Mouse (Mus musculus): ENCODE measurements around the gene Slc8a1.

The Slc8a1 gene

DNA sequence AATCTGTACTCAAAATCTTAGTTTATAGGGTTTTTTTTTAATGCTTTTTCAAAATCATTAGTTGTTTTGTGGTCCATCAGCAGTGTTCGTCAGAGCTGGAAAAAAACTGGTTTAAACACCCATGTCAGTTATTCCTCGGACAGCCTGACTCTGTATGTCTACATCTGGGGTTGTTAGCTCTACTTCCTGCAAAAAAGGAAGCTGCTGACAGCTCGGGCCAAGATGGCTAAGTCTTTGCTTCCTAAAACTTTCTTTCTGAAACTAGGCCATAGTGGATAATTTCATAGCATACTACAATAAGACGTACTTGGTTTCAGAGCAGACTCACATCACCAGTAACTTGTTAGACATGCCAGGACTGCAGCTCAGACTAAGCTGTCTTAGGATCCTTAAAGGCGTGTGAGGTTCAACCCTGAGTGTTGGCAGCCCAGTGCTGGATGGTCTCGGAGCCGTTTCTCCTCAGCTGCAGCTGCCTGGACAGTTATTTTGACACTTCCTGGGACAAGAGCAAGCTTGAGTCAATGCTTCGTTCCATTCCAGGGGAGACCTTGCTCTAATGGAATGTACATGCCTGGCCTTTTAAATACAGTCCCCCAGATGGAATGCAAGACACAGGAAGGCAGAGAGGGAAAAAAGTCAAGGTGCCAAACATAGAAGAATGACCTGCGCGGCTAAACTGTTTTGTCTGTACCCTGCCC lies 158.3 kb downstream of the Slc8a1 start:
- intact Hi-C loops (cut with DNase I): no loop called here

GRCm38 (mm10) chr17:81576893-81577292 lies 161.3 kb downstream of the Slc8a1 start:
- intact Hi-C loops (cut with DNase I): no loop called here

GRCm38 (mm10) chr17:81565634-81566372 lies 172.4 kb downstream of the Slc8a1 start:
- intact Hi-C loops (cut with DNase I): no loop called here

- intact Hi-C loops (cut with DNase I): no loop called here
Observed at GRCm38 (mm10) chr17:81554052-81554734, 184.0 kb downstream of the Slc8a1 start.

GRCm38 (mm10) chr17:81551856-81552635 lies 186.1 kb downstream of the Slc8a1 start:
- intact Hi-C loops (cut with DNase I): no loop called here

DNA sequence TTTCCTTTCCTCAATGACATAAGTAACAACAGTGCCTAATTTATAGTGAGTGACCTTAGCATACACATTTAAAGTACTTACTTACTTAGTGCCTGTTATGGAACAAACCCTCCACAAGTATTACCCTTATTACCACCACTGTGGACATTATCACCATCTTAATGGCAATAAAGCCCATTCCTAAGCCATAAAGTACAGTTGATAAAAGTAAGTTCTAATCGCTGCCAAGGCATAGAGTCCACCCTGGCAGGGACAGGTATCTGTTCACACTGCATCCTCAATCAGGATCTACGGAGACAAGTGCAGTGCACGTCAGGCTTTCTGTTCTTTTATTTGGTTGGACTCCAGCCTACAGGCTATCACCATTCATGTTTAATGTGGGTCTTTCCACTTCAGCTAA lies 187.3 kb downstream of the Slc8a1 start:
- intact Hi-C loops (cut with DNase I): no loop called here

- intact Hi-C loops (cut with DNase I): no loop called here
Observed at GRCm38 (mm10) chr17:81548016-81548415, 190.2 kb downstream of the Slc8a1 start.

GRCm38 (mm10) chr17:81546525-81546924 lies 191.7 kb downstream of the Slc8a1 start:
- intact Hi-C loops (cut with DNase I): no loop called here

GRCm38 (mm10) chr17:81546012-81546411 lies 192.2 kb downstream of the Slc8a1 start:
- intact Hi-C loops (cut with DNase I): no loop called here

DNA sequence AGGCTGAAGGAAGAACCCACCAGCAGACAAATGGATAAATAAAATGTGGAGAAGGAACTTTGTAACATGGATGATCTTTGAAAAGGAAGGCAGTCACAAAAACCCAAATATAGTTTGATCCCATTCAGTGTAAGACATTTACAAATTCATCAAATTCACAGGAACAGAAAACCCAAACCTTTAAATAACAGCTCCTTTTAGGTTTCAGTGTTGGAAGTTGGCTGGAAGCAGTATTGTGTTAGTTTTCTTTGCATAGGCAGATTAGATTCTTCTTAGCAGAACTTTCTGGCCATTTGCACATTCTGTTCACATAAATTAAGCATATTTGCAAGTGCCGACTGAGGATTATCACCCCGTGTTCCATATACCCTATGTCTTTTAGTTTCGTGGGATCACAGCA lies 193.3 kb downstream of the Slc8a1 start:
- intact Hi-C loops (cut with DNase I): no loop called here

- intact Hi-C loops (cut with DNase I): no loop called here
Observed at GRCm38 (mm10) chr17:81542313-81543185, 195.6 kb downstream of the Slc8a1 start.

DNA sequence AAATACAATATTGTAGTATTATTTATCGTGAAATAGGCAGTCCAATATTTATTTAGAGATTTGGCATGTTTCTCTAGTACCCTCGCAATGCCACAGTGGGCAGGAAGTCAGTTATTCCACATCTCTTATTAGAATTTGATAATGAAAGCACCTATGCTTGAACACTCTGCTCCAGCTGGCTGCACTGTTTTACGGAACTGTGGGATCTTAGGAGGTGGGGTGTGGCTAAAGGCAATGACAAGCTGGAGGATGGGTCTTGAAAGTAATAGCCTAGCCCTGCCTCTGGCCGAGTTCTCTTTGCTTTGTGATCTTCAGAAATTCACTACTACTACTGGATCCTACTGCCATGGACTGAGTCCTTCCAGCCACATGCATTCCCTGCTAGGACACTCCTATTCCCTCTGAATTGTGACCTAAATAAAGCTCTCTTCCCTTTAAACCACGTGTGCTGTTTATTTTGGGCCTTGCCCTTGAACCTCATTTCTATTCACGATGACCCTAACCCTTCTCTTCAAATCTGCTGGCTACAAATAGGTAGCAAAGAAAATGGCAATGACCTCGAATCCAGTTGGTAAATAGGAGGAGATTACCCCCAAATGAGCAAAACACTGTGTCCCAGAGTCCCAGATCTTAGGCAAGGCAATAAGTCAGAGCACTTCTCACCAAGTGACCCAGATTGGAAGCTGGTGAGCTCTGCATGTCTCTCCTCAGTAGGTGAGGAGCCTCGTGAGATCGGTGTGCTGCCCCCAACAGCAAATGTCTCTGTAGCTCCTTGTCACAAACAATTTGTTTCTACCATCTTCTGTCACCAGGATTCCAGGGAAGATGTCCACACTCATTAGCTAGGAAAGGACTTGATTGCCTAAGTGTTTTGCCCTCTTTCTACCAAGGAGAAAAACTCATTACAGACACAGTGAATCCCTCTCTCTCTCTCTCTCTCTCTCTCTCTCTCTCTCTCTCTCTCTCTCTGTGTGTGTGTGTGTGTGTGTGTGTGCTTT lies 199.7 kb downstream of the Slc8a1 start:
- intact Hi-C loops (cut with DNase I): no loop called here

DNA sequence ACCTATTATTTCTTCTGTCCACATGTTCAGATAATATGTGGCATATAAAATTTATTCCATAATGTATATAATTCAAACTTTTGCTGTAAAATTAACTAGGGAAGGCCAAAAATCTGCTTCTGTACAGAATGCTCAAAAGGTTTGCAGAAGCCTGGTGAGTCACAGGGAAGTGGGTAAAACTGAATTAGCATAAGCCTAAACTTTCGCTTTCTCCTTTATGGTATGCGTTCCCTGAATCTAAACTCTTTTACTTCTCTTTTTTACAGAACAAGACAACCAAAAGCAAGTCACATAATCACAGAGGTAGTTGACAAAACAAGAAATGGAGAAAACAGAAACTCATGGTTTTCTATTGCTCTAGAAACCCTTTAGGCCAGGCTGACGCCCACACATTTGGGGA lies 202.1 kb downstream of the Slc8a1 start:
- intact Hi-C loops (cut with DNase I): no loop called here

- intact Hi-C loops (cut with DNase I): no loop called here
Observed at GRCm38 (mm10) chr17:81529849-81530248, 208.3 kb downstream of the Slc8a1 start.

DNA sequence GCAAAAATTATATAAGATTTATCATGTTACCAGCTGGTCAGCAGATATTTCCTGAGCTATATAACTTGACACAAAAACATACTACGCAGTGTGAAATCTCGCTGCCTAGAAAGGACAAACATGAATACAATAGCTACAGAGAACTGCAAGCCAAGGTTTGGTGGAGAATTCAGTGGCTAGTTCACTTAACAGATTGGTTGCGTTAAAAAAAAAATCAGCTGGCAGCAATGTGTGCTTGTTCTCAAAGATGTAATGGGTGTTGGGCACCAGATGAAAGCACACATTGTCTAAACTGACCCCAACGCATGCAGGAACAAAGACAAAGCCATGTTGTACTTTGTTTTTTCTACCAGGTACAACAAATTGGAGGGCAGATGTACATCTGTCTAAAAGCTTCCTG lies 209.2 kb downstream of the Slc8a1 start:
- intact Hi-C loops (cut with DNase I): no loop called here

DNA sequence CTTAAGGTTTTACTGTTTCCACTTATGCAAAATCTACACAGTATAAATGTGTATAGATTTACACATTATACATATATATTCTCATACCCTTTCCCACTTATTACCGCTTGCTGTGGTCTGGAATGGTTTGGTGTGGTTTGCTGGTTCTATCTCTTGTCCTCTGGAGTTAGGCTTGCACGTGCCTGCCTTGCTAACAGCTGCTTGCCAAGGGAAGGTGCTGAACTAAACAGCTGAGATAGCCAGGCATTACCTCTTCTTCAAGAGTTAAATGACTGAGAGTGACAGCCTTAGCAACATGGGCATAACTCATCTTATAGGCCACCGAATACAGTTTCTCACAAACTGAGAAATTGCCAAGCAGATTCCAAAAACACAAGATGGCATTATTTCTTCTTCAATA lies 211.7 kb downstream of the Slc8a1 start:
- intact Hi-C loops (cut with DNase I): no loop called here

GRCm38 (mm10) chr17:81524826-81525225 lies 213.4 kb downstream of the Slc8a1 start:
- intact Hi-C loops (cut with DNase I): no loop called here

DNA sequence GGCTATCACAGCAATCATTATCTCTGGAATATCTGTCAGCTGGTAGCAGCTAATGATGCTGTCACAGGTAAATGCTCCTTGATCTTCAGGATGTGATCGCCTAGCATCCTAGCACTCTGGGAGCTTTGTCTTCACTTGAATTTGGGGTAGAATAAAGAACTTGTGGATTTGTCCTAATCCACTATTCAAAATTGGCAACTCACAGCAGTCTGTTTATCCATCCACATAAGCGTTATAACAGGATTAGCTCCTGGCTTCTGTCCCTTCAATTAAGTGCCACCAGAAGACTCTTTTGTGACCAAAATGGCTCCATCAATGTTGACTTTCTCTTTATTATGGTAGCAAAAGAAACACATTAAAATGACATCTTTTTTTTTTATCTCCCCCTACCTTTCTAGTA lies 214.2 kb downstream of the Slc8a1 start:
- intact Hi-C loops (cut with DNase I): no loop called here

DNA sequence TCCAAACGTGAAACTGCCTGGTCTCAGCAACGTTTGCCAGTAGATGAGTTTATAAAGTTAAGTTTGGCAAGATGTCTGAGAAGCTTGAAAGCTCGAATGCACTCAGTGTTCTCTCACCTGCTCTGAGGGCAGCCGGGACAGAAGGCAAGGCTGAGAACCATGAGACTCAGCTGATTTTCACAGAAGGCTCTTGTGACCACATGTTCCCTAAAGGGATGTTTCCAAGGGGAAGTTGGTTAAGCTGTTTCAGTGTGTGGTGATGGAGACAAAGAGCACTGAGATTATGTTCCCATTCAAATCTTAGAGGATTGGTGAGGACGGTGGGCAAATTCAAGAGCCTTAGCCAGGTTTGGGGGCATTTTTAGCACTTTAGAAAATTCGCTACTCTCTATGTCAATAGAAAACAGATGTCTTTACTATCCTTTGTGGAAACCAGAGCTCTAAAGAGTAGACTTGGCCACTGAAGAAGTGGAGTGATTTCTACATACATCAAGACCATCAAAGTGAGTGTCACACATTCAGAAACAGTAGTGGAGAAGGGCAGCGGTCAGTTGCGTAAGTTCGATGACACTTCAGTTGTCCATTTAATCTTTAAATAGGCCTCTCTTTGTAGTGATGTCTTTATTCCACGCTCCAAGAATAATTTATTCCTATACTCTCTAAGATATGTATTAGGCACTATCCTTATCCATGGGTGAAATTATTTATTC lies 219.7 kb downstream of the Slc8a1 start:
- intact Hi-C loops (cut with DNase I): no loop called here

Data from adrenal gland (tissue).